Mouse (Mus musculus): ENCODE results near the gene S1pr2. TPM values are rescaled to one million over a fixed set of nuclear protein-coding genes. Genes with fewer than 3 reads are reported as not detected.

The S1pr2 gene
- 1.6 and 2.0 TPM in 2 replicates for total RNA-seq (2012; rRNA removed)
- 0.84 and 1.3 TPM in 2 replicates for total RNA-seq (2014; rRNA removed)
- polyA plus RNA-seq (2012; ENCODE audit: insufficient read length, low read depth), result 1.4 and 3.2 TPM in 2 replicates

GRCm38 (mm10) chr9:20976216-20976960 lies at the start of gene S1pr2:
Gene S1pr2 (minus strand): TSS chr9:20976781.
- Histone ChIP-seq H3K27me3 (replicated peaks) (peaks cover 2% of the 10 kb centered on the region), H3K4me1 (ENCODE audit: control insufficient read depth in 1 of 2, insufficient read depth in 2 of 2) (peaks cover 16 to 37% of the 10 kb centered on the region in 2 experiments), H3K27ac (ENCODE audit: insufficient read depth, low read depth) (no peak within 1 kb of the TSS), H3K4me3 (replicated peaks in 1 of 3; ENCODE audit: low read depth in 2 of 3, low read length in 2 of 3, poor library complexity in 1 of 3) (peak within 1 kb of the TSS; percentile 74 to 79 (median 77)), H3K9me3 (replicated peaks; ENCODE audit: low read length) (no peaks in the 10 kb centered on the region), H3K36me3 (replicated peaks in 1 of 2; ENCODE audit: control insufficient read depth in 1 of 2, insufficient read depth in 1 of 2, low read length in 1 of 2) (peaks cover 0 to 3% of the 10 kb centered on the region in 2 experiments), H3K79me2 (replicated peaks; ENCODE audit: control insufficient read depth, extremely low read depth, insufficient read depth, poor library complexity, severe bottlenecking) (no peaks in the 10 kb centered on the region), H3K9ac (ENCODE audit: insufficient read depth, low read depth) (peak within 1 kb of the TSS; percentile 58), H3K4me2 (ENCODE audit: insufficient read depth, low read depth, poor library complexity, severe bottlenecking) (peak within 1 kb of the TSS; percentile 89)
- dilution Hi-C loops (cut with MboI; ENCODE audit: extremely low pct_ligation_motif_present, extremely low pct_unique_long_range_greater_than_20kb, low sequenced_read_pairs), result no loop called here
- in situ Hi-C loops (cut with MboI; ENCODE audit: low pct_ligation_motif_present, low pct_unique_long_range_greater_than_20kb, low sequenced_read_pairs), result no loop called here
- peak; percentile 57; the same call in 1 of the 2 replicates for TF ChIP-seq IRF4 (IDR thresholded peaks at IDR 0.05; ENCODE audit: low read depth, low read length)
- TF ChIP-seq POLR2AphosphoS2 (IDR thresholded peaks at IDR 0.05; ENCODE audit: low read depth, low read length), result no peak
- peak; percentile 36; the same call in 1 of the 2 replicates for TF ChIP-seq TCF12 (IDR thresholded peaks at IDR 0.05; ENCODE audit: low read depth, low read length)
- no peak for TF ChIP-seq ZNF384 (IDR thresholded peaks at IDR 0.05; ENCODE audit: low read depth, low read length)
- no peak for TF ChIP-seq E2F4 (IDR thresholded peaks at IDR 0.05; ENCODE audit: insufficient replicate concordance, low read depth, low read length)
- peak; percentile 41; the same call in 1 of the 2 replicates for TF ChIP-seq POLR2A (IDR thresholded peaks at IDR 0.05; ENCODE audit: low read depth, low read length)
- no peak for TF ChIP-seq MAFK (IDR thresholded peaks at IDR 0.05; ENCODE audit: insufficient replicate concordance, low read length)
- TF ChIP-seq MAX (IDR thresholded peaks at IDR 0.05; ENCODE audit: low read length), result 0 out of 2 replicates have a peak, but pooled peaks have one; percentile 13
- no peak for TF ChIP-seq ELF1 (IDR thresholded peaks at IDR 0.05; ENCODE audit: low read depth, low read length)
- TF ChIP-seq RCOR1 (conservative IDR thresholded peaks at IDR 0.05; ENCODE audit: low read depth, low read length), result no peak
- peak; percentile 90; the same call in 1 of the 2 replicates for TF ChIP-seq GABPA (IDR thresholded peaks at IDR 0.05; ENCODE audit: insufficient replicate concordance, low read depth, low read length)
- TF ChIP-seq ZKSCAN1 (IDR thresholded peaks at IDR 0.05; ENCODE audit: borderline replicate concordance, low read depth, low read length), result no peak
- TF ChIP-seq BHLHE40 (IDR thresholded peaks at IDR 0.05; ENCODE audit: low read depth, low read length), result peak; percentile 65
- peak; percentile 26; the same call in 1 of the 2 replicates for TF ChIP-seq EP300 (IDR thresholded peaks at IDR 0.05; ENCODE audit: low read length)
- no peak for TF ChIP-seq JUN (IDR thresholded peaks at IDR 0.05; ENCODE audit: insufficient read depth, low read depth, low read length)
- peak; percentile 81 for TF ChIP-seq ETS1 (conservative IDR thresholded peaks at IDR 0.05; ENCODE audit: low read depth, low read length)
- TF ChIP-seq CHD2 (IDR thresholded peaks at IDR 0.05; ENCODE audit: low read length), result peak; percentile 87
- TF ChIP-seq JUND (conservative IDR thresholded peaks at IDR 0.05; ENCODE audit: low read depth, low read length), result no peak
- peak; percentile 40; the same call in 1 of the 2 replicates for TF ChIP-seq HCFC1 (IDR thresholded peaks at IDR 0.05; ENCODE audit: low read depth, low read length)
- TF ChIP-seq MXI1 (IDR thresholded peaks at IDR 0.05; ENCODE audit: low read depth, low read length), result peak; percentile 23; the same call in 1 of the 2 replicates
- TF ChIP-seq ZMIZ1 (IDR thresholded peaks at IDR 0.05; ENCODE audit: low read depth, low read length), result no peak
- TF ChIP-seq NRF1 (IDR thresholded peaks at IDR 0.05; ENCODE audit: low read depth, low read length), result no peak
- TF ChIP-seq MYC (IDR thresholded peaks at IDR 0.05; ENCODE audit: low read depth, low read length), result no peak
- TF ChIP-seq MEF2A (IDR thresholded peaks at IDR 0.05; ENCODE audit: borderline replicate concordance, low read depth, low read length), result peak; percentile 49; the same call in 1 of the 2 replicates
- no peak for TF ChIP-seq ZC3H11A (IDR thresholded peaks at IDR 0.05; ENCODE audit: low read depth, low read length)
- no peak for TF ChIP-seq CTCF (conservative IDR thresholded peaks at IDR 0.05 in 1 of 2, IDR thresholded peaks at IDR 0.05 in 1 of 2; ENCODE audit: low read depth in 2 of 2, low read length in 2 of 2)
- TF ChIP-seq MAZ (IDR thresholded peaks at IDR 0.05; ENCODE audit: low read depth, low read length), result peak; percentile 78
- peak; percentile 60 for DNase-seq (ENCODE audit: extremely low read depth)
